Mouse (Mus musculus): ENCODE measurements at regions not wholly inside any gene's neighbourhood (a gene's known extent, or its start where the extent isn't known, plus 50 kb on each side); places are given as distances from the start of the nearest gene placed in this dataset.

DNA sequence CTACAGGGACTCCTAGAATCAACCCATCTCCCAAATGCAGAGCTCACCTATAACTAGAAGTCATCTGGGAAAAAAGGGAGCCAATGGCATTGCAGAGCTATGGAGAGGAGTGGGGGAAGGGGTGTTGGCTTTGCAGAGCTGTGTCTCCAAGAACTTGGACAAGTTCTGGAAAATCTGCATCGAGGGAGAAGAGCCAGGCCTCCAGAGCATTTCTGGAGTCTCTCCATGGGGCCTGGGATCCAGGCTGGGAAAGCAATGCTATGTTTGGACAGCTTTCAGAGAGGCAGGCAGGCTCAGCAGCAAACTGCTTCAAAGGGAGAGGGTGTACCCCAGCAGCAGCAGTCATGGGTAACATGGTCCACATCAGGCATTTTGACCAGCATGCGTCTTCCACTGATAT is 211.6 kb upstream of the Nectin1 start:
- 71% methylated on average over 2 of the region's 2 CpGs for WGBS
- Histone ChIP-seq H3K36me3 (ENCODE audit: insufficient read depth, low read length) (no peaks in the 10 kb centered on the region), H3K4me3 (replicated peaks; ENCODE audit: low read depth, low read length) (no peak overlapping the region), H3K4me1 (replicated peaks; ENCODE audit: insufficient read depth, low read length) (no peaks in the 10 kb centered on the region), H3K27me3 (ENCODE audit: insufficient read depth, low read length) (no peaks in the 10 kb centered on the region), H3K4me2 (ENCODE audit: low read length) (no peak overlapping the region), H3K9ac (ENCODE audit: low read depth, low read length) (no peak overlapping the region), H3K9me3 (replicated peaks; ENCODE audit: low read length) (no peaks in the 10 kb centered on the region), H3K27ac (no peak overlapping the region)
- no peak for DNase-seq (ENCODE audit: low spot score)
- no peak for TF ChIP-seq CTCF (IDR thresholded peaks at IDR 0.05; ENCODE audit: low read depth)
- no peak for ATAC-seq (replicated peaks; ENCODE audit: low FRiP score, low read depth)

DNA sequence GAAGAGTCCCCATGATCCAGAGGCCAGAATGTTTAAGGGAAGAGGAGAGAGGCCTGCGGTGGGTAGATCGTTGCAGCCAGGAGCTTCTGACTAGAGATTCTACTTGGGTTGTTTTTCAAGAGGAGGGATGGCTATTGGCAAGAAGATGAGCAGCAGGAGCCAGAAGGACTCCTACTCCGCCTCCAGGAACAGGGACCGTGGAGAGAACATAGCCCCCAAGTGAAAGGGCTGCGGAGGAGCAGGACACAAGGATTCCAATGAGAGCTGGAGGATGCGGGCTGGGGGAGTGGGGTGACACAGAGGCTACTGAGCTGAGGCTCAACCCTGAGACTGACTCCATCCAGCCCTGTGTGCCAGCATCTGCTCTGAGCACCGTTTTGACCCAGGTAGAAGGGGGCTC is 207.8 kb upstream of the Nectin1 start:
- TF ChIP-seq CTCF (IDR thresholded peaks at IDR 0.05; ENCODE audit: low read depth): no peak
- Histone ChIP-seq H3K9ac (ENCODE audit: low read depth, low read length) (no peak overlapping the region), H3K27ac (no peak overlapping the region), H3K27me3 (ENCODE audit: insufficient read depth, low read length) (no peaks in the 10 kb centered on the region), H3K36me3 (ENCODE audit: insufficient read depth, low read length) (no peaks in the 10 kb centered on the region), H3K9me3 (replicated peaks; ENCODE audit: low read length) (no peaks in the 10 kb centered on the region), H3K4me3 (replicated peaks; ENCODE audit: low read depth, low read length) (no peak overlapping the region), H3K4me2 (ENCODE audit: low read length) (no peak overlapping the region), H3K4me1 (replicated peaks; ENCODE audit: insufficient read depth, low read length) (no peaks in the 10 kb centered on the region)
- DNase-seq (ENCODE audit: low spot score): no peak
- 82% methylated on average over 7 of the region's 7 CpGs for WGBS
- ATAC-seq (replicated peaks; ENCODE audit: low FRiP score, low read depth): no peak

DNA sequence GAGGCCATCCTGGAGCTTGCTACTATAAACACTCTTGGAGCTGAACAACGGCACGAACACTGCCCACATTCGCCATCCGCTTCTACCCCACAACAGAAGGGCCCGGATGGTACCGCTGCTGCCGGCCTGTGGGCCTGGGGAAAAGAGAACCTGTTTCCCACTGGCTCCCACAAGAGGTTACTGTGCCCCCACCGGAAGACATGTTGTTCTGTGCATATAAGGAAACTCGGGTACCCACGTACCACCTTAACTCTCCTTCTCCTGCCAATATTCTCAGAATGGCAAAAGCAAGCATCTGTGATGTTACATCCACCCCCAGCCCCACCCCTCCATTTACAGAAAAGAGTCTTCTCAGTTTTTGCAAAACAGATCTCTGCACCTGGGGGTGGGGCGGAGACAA is 206.7 kb upstream of the Nectin1 start:
- no peaks in the 10 kb centered on the region for H3K36me3 ChIP-seq (ENCODE audit: insufficient read depth, low read length)
- no peak overlapping the region for H3K9ac ChIP-seq (ENCODE audit: low read depth, low read length)
- TF ChIP-seq CTCF (IDR thresholded peaks at IDR 0.05; ENCODE audit: low read depth): no peak
- H3K4me3 ChIP-seq (replicated peaks; ENCODE audit: low read depth, low read length): no peak overlapping the region
- H3K4me2 ChIP-seq (ENCODE audit: low read length): no peak overlapping the region
- ATAC-seq (replicated peaks; ENCODE audit: low FRiP score, low read depth) (no peak), DNase-seq (ENCODE audit: low spot score) (no peak)
- no peaks in the 10 kb centered on the region for H3K9me3 ChIP-seq (replicated peaks; ENCODE audit: low read length)
- no peaks in the 10 kb centered on the region for H3K27me3 ChIP-seq (ENCODE audit: insufficient read depth, low read length)
- H3K4me1 ChIP-seq (replicated peaks; ENCODE audit: insufficient read depth, low read length): no peaks in the 10 kb centered on the region
- H3K27ac ChIP-seq: no peak overlapping the region
- WGBS: 88% methylated on average over 11 of the region's 11 CpGs

DNA sequence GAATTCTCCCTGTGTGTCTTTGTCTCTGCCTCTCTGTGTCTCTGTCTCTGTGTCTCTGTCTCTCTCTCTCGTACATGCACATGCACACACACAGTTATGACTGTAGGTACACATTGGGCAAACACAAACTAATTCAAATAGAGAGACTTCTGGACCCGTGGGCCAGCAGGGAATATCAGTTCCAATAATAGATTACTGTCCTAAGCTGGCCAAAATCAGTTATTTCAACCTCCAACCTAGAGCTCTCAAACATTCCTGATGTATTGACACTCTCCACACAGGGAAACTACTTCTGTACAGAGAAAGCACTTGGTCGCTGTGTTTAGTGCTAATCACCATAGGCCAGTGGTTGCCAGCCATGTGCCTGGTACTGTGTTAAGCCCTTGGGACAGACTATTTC is 203.7 kb upstream of the Nectin1 start:
- H3K36me3 ChIP-seq (ENCODE audit: insufficient read depth, low read length): no peaks in the 10 kb centered on the region
- H3K9ac ChIP-seq (ENCODE audit: low read depth, low read length): no peak overlapping the region
- DNase-seq (ENCODE audit: low spot score) (no peak), ATAC-seq (replicated peaks; ENCODE audit: low FRiP score, low read depth) (no peak)
- H3K9me3 ChIP-seq (replicated peaks; ENCODE audit: low read length): no peaks in the 10 kb centered on the region
- H3K4me3 ChIP-seq (replicated peaks; ENCODE audit: low read depth, low read length): no peak overlapping the region
- 78% methylated on average over 3 of the region's 3 CpGs for WGBS
- H3K4me1 ChIP-seq (replicated peaks; ENCODE audit: insufficient read depth, low read length): no peaks in the 10 kb centered on the region; the same call in 1 of the 2 replicates
- no peaks in the 10 kb centered on the region for H3K27me3 ChIP-seq (ENCODE audit: insufficient read depth, low read length)
- H3K4me2 ChIP-seq (ENCODE audit: low read length): no peak overlapping the region
- no peak overlapping the region for H3K27ac ChIP-seq
- no peak for TF ChIP-seq CTCF (IDR thresholded peaks at IDR 0.05; ENCODE audit: low read depth)

DNA sequence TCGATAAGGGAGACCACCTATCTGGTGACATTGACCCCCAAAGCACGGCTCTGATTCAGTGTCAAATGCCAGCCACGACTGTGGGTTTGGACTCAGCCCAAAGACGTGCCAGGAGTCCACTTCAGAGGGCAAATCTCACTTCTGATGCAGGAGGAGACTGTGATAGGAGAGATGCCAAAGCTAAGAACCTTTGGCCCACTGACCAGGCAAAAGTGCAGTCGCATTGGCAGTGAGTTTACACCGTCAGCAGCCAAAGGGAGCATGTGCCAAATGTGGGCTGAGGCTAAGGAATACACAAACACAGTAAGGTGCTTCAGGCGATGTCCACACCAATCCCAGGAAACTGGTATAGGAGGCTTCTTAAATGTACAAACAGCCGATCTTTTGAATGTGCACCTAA is 202.6 kb upstream of the Nectin1 start:
- Histone ChIP-seq H3K27ac (no peak overlapping the region), H3K4me1 (replicated peaks; ENCODE audit: insufficient read depth, low read length) (no peaks in the 10 kb centered on the region; the same call in 1 of the 2 replicates), H3K36me3 (ENCODE audit: insufficient read depth, low read length) (no peaks in the 10 kb centered on the region), H3K4me2 (ENCODE audit: low read length) (no peak overlapping the region), H3K4me3 (replicated peaks; ENCODE audit: low read depth, low read length) (no peak overlapping the region), H3K27me3 (ENCODE audit: insufficient read depth, low read length) (no peaks in the 10 kb centered on the region), H3K9ac (ENCODE audit: low read depth, low read length) (no peak overlapping the region), H3K9me3 (replicated peaks; ENCODE audit: low read length) (no peaks in the 10 kb centered on the region)
- WGBS: 84% methylated on average over 8 of the region's 8 CpGs
- ATAC-seq (replicated peaks; ENCODE audit: low FRiP score, low read depth): no peak
- no peak for DNase-seq (ENCODE audit: low spot score)
- no peak for TF ChIP-seq CTCF (IDR thresholded peaks at IDR 0.05; ENCODE audit: low read depth)

DNA sequence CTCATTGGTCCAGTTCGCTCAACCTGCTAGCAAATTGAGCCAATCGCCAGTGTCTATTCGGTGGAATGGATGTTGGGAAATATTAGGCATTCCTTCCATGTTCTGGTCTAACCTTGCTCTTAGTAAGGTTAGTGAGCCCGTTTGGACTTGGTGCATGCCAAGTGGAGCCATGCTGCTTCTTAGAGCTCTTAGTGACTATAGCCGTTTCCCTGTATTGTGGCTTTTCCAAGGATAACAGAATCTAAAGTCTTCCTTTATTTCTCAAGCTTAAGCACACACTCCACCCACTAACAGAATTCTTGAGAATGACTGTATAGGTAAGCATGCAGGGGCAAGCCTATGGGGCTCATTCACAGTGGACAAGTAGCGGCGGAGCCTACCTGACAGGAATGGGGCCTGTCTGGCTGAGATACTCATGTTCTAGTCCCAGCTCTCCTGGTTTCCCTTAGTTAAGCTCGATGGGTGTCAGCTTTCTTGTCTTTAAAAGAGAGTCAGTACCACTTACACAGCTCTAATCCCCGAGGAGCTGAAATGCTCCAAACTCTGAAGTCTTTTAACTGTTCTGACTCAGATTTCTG is 201.6 kb upstream of the Nectin1 start:
- Histone ChIP-seq H3K4me3 (replicated peaks; ENCODE audit: low read depth, low read length) (no peak overlapping the region), H3K9me3 (replicated peaks; ENCODE audit: low read length) (no peaks in the 10 kb centered on the region), H3K9ac (ENCODE audit: low read depth, low read length) (no peak overlapping the region), H3K27ac (no peak overlapping the region), H3K36me3 (ENCODE audit: insufficient read depth, low read length) (no peaks in the 10 kb centered on the region), H3K4me1 (replicated peaks; ENCODE audit: insufficient read depth, low read length) (no peaks in the 10 kb centered on the region; the same call in 1 of the 2 replicates), H3K27me3 (ENCODE audit: insufficient read depth, low read length) (no peaks in the 10 kb centered on the region), H3K4me2 (ENCODE audit: low read length) (no peak overlapping the region)
- ATAC-seq (replicated peaks; ENCODE audit: low FRiP score, low read depth) (no peak), DNase-seq (ENCODE audit: low spot score) (no peak)
- TF ChIP-seq CTCF (IDR thresholded peaks at IDR 0.05; ENCODE audit: low read depth): no peak
- WGBS: 89% methylated on average over 9 of the region's 9 CpGs

DNA sequence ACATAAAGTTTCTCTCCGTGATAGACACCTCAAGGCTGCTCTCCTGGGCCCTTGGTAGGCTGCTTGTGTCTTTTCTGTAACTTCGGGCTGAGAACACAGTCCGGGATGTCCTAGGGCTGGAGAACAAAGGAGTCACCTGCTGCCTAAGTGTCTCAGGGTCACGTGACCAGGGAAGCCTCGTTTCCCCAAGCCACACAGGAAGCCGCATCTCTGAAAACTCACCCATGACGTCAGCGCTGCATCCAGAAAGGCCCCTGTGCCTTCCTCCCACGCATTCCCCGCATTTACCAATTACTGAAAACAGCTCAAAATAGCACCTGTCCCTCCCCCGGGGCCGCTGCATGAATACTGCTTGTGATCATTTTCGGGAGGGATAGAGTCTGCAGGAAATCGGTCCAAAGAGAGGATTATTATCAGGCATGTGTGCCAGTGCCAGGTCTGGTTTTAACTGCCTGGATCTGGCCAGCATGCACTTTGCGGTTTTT is 198.7 kb upstream of the Nectin1 start:
- DNase-seq (ENCODE audit: low spot score): peak; percentile 44
- H3K4me2 ChIP-seq (ENCODE audit: low read length): peak overlapping the region; percentile 35
- no peaks in the 10 kb centered on the region for H3K9me3 ChIP-seq (replicated peaks; ENCODE audit: low read length)
- no peaks in the 10 kb centered on the region for H3K27me3 ChIP-seq (ENCODE audit: insufficient read depth, low read length)
- 20% methylated on average over 15 of the region's 15 CpGs for WGBS
- no peaks in the 10 kb centered on the region for H3K36me3 ChIP-seq (ENCODE audit: insufficient read depth, low read length)
- H3K27ac ChIP-seq: no peak overlapping the region
- H3K4me3 ChIP-seq (replicated peaks; ENCODE audit: low read depth, low read length): no peak overlapping the region
- no peak overlapping the region for H3K9ac ChIP-seq (ENCODE audit: low read depth, low read length)
- no peak; the same call in 1 of the 2 replicates for ATAC-seq (replicated peaks; ENCODE audit: low FRiP score, low read depth)
- no peak for TF ChIP-seq CTCF (IDR thresholded peaks at IDR 0.05; ENCODE audit: low read depth)
- no peaks in the 10 kb centered on the region; the same call in 1 of the 2 replicates for H3K4me1 ChIP-seq (replicated peaks; ENCODE audit: insufficient read depth, low read length)

Measured in kidney, postnatal 0 days (tissue).